Mouse (Mus musculus) hindbrain, embryonic 16.5 days (tissue): ENCODE measurements around the gene Vps51. TPM values are rescaled to one million over a fixed set of nuclear protein-coding genes. Genes with fewer than 3 reads are reported as not detected.

Experiments used
- microRNA-seq: library from miRNA; unstranded; fragments of <30 nt; microRNA quantifications from one replicate; pipeline ENCODE4, GENCODE M21; 2017
- polyA plus RNA-seq: library from polyadenylated mRNA; unstranded; fragments of >200 nt; fragmentation: Nextera tagmentation; extraction: Ambion mirVana; gene quantifications from 2 replicates; pipeline ENCODE4 v1.2.1, GENCODE M21; 2015

The Vps51 gene
- polyA plus RNA-seq, 1 experiment from 2014 or later = 91.3 TPM

Small RNA genes lying within 50 kb of the gene (microRNA-seq; reads per million reads assigned to microRNA genes)
- not detected for gene Mir6988

Other genes starting within 250 kb of the Vps51 start
- 18.1 and 20.1 TPM in 2 replicates for gene Frmd8, start 202.0 kb downstream of the Vps51 start, polyA plus RNA-seq
- 2.2 and 2.6 TPM in 2 replicates for gene Slc25a45, start 199.4 kb downstream of the Vps51 start, polyA plus RNA-seq
- 10.0 and 10.2 TPM in 2 replicates for gene Tigd3, start 183.1 kb downstream of the Vps51 start, polyA plus RNA-seq
- gene Dpf2, start 164.2 kb downstream of the Vps51 start, polyA plus RNA-seq = 94.0 and 117 TPM in 2 replicates
- gene Cdc42ep2, start 152.4 kb downstream of the Vps51 start, polyA plus RNA-seq = 22.2 and 23.4 TPM in 2 replicates
- gene Pola2, start 113.0 kb downstream of the Vps51 start, polyA plus RNA-seq = 22.4 and 26.6 TPM in 2 replicates
- not detected in 2 replicates for gene Slc22a20, start 91.1 kb downstream of the Vps51 start, polyA plus RNA-seq
- gene Capn1, start 61.3 kb downstream of the Vps51 start, polyA plus RNA-seq = 5.2 and 5.6 TPM in 2 replicates
- 29.0 and 38.4 TPM in 2 replicates for gene Syvn1, start 30.7 kb downstream of the Vps51 start, polyA plus RNA-seq
- 62.4 and 68.8 TPM in 2 replicates for gene Mrpl49, start 19.4 kb downstream of the Vps51 start, polyA plus RNA-seq
- 471 and 479 TPM in 2 replicates for gene Fau, start 19.4 kb downstream of the Vps51 start, polyA plus RNA-seq
- 31.5 and 35.2 TPM in 2 replicates for gene Znhit2, start 16.0 kb downstream of the Vps51 start, polyA plus RNA-seq
- 61.3 and 64.6 TPM in 2 replicates for gene Tm7sf2, start 8.9 kb downstream of the Vps51 start, polyA plus RNA-seq
- gene Tmem262, start 2.8 kb upstream of the Vps51 start, polyA plus RNA-seq = not detected in 2 replicates
- 1.2 and 1.5 TPM in 2 replicates for gene Gm28374, start 5.0 kb upstream of the Vps51 start, polyA plus RNA-seq
- gene Zfpl1, start 7.7 kb upstream of the Vps51 start, polyA plus RNA-seq = 74.8 and 77.4 TPM in 2 replicates
- gene Cdca5, start 7.8 kb upstream of the Vps51 start, polyA plus RNA-seq = 6.8 and 7.7 TPM in 2 replicates
- gene AC131692.1, start 17.2 kb upstream of the Vps51 start, polyA plus RNA-seq = not detected in 2 replicates
- gene Naaladl1, start 28.6 kb upstream of the Vps51 start, polyA plus RNA-seq = 0.41 and 0.43 TPM in 2 replicates
- 48.5 and 53.9 TPM in 2 replicates for gene Sac3d1, start 41.4 kb upstream of the Vps51 start, polyA plus RNA-seq
- 64.3 and 66.9 TPM in 2 replicates for gene Snx15, start 51.1 kb upstream of the Vps51 start, polyA plus RNA-seq
- not detected in 2 replicates for gene Batf2, start 63.8 kb upstream of the Vps51 start, polyA plus RNA-seq
- 154 and 162 TPM in 2 replicates for gene Arl2, start 64.3 kb upstream of the Vps51 start, polyA plus RNA-seq
- gene Majin, start 107.2 kb upstream of the Vps51 start, polyA plus RNA-seq = 0.10 TPM in 1 of 2 replicates, not detected in the other
- not detected in 2 replicates for gene Gpha2, start 149.1 kb upstream of the Vps51 start, polyA plus RNA-seq
- 161 and 167 TPM in 2 replicates for gene Ppp2r5b, start 158.6 kb upstream of the Vps51 start, polyA plus RNA-seq
- 11.7 and 16.7 TPM in 2 replicates for gene Atg2a, start 164.4 kb upstream of the Vps51 start, polyA plus RNA-seq
- 105 and 113 TPM in 2 replicates for gene Ehd1, start 199.5 kb upstream of the Vps51 start, polyA plus RNA-seq
- 0.26 and 0.31 TPM in 2 replicates for gene Cdc42bpg, start 229.2 kb upstream of the Vps51 start, polyA plus RNA-seq